19 mouse cellular contexts compared by ENCODE assay signal in the genomic region with DNA sequence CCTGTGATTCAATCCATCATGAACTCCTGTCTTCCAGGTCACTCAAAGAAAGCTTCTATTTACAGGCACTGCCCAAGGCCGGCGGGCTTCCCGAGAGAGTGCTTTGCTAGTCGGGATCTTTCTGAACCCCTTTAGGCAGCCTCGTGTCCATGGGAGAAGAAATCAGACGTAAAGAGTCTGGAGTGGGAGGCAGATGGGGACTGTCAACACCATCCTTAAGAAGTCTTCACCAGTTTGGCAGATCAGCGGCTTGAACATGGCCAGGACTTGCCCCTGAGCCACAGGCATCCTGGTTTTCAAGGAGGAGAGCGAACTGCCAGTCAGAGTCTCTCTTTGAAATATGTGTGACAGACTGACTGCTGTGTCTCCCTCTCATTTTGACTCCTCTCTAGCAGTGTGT.
A peak's percentile ranks its signal among the peaks of the same experiment; 100 is the strongest.
DNase-seq lines count a peak whose midpoint lies in the region; ATAC-seq lines count a peak whose summit lies in the region.
"Had no signal": no experiment of that assay in that cellular context is flagged by ENCODE, and none has a peak within 500 bp of the region (broad histone marks: within the 10 kb centered on the region; RNA-seq: fewer than 3 reads in every experiment).

No protein-coding gene starts in this region.

- peak; percentile 8 to 12 for DNase-seq in cerebellum, postnatal 10 days
- DNase-seq in cerebellum, adult 8-10 months = no peak
- no peak for DNase-seq in heart, adult 18-20 months
- peak; percentile 27 for DNase-seq in embryo, embryonic 9.5 days (ENCODE audit: extremely low spot score)
- DNase-seq in midbrain, embryonic 14.5 days = peak; percentile 26
- no peak for DNase-seq in cerebellum, postnatal 25 days
- no peak for DNase-seq in layer of hippocampus, adult 9-11 months
- DNase-seq: gastrocnemius, adult 2 months; heart, postnatal 36 days; left cerebral cortex, postnatal 4 days; lung, adult 2 months; lung, postnatal 36 days; right cerebral cortex, postnatal 14 days had no signal

- no peak overlapping the region for H3K27ac ChIP-seq in heart, embryonic 13.5 days (replicated peaks)
- H3K27ac ChIP-seq in midbrain, embryonic 14.5 days (replicated peaks; ENCODE audit: low read depth, low read length) = no peak overlapping the region
- H3K27ac ChIP-seq: embryonic facial prominence, embryonic 13.5 days; gastrocnemius, adult 2 months had no signal

- H3K9me3 ChIP-seq in heart, embryonic 13.5 days = no peaks in the 10 kb centered on the region
- H3K9me3 ChIP-seq in midbrain, embryonic 14.5 days (ENCODE audit: control insufficient read depth, low read length) = no peaks in the 10 kb centered on the region
- H3K9me3 ChIP-seq: embryonic facial prominence, embryonic 13.5 days; G1E had no signal

- WGBS in heart, embryonic 13.5 days = 24% methylated on average over 8 of the region's 8 CpGs
- 31% methylated on average over 8 of the region's 8 CpGs for WGBS in midbrain, embryonic 14.5 days

- H3K4me1 ChIP-seq in heart, embryonic 13.5 days = peaks cover 3% of the 10 kb centered on the region; the same call in 1 of the 2 replicates
- H3K4me1 ChIP-seq in midbrain, embryonic 14.5 days (ENCODE audit: control insufficient read depth, insufficient read depth, low read length) = no peaks in the 10 kb centered on the region
- H3K4me1 ChIP-seq: embryonic facial prominence, embryonic 13.5 days had no signal

- H3K4me2 ChIP-seq in heart, embryonic 13.5 days = peak overlapping the region; percentile 46
- peak overlapping the region; percentile 13; the same call in 1 of the 2 replicates for H3K4me2 ChIP-seq in midbrain, embryonic 14.5 days (ENCODE audit: low read length)
- H3K4me2 ChIP-seq: embryonic facial prominence, embryonic 13.5 days; liver, embryonic 11.5 days had no signal

- H3K9ac ChIP-seq in heart, embryonic 13.5 days = peak overlapping the region; percentile 44; the same call in 1 of the 2 replicates
- H3K9ac ChIP-seq in midbrain, embryonic 14.5 days (replicated peaks; ENCODE audit: low read length) = no peak overlapping the region
- H3K9ac ChIP-seq: embryonic facial prominence, embryonic 13.5 days had no signal

- H3K4me3 ChIP-seq in heart, embryonic 13.5 days = no peak overlapping the region
- no peak overlapping the region for H3K4me3 ChIP-seq in midbrain, embryonic 14.5 days (replicated peaks; ENCODE audit: low read depth, low read length)
- H3K4me3 ChIP-seq: embryonic facial prominence, embryonic 13.5 days; gastrocnemius, adult 2 months had no signal

- no peaks in the 10 kb centered on the region for H3K36me3 ChIP-seq in heart, embryonic 13.5 days
- no peaks in the 10 kb centered on the region for H3K36me3 ChIP-seq in midbrain, embryonic 14.5 days (ENCODE audit: control insufficient read depth, insufficient read depth, low read length)
- H3K36me3 ChIP-seq: embryonic facial prominence, embryonic 13.5 days; G1E had no signal

- no peaks in the 10 kb centered on the region; the same call in 1 of the 2 replicates for H3K27me3 ChIP-seq in heart, embryonic 13.5 days (replicated peaks)
- no peaks in the 10 kb centered on the region for H3K27me3 ChIP-seq in midbrain, embryonic 14.5 days (ENCODE audit: control insufficient read depth, insufficient read depth, low read length)
- H3K27me3 ChIP-seq: embryonic facial prominence, embryonic 13.5 days had no signal

- ATAC-seq in heart, embryonic 13.5 days (ENCODE audit: extremely low read depth, insufficient number of reproducible peaks, low FRiP score, low TSS enrichment) = no peak
- no peak for ATAC-seq in midbrain, embryonic 14.5 days (ENCODE audit: low FRiP score, low TSS enrichment)
- ATAC-seq: CD4-positive, CD25-positive, alpha-beta regulatory T cell, adult 4 months; intestine, postnatal 0 days had no signal

Comparison
In these comparisons a context has a peak if more than half of its experiments do, and no peak if none do; other contexts are left out.
1. DNase-seq: peak in cerebellum, postnatal 10 days (2 of 2), embryo, embryonic 9.5 days (single experiment) and midbrain, embryonic 14.5 days (single experiment); none in cerebellum, adult 8-10 months (single experiment), heart, adult 18-20 months (0 of 2), cerebellum, postnatal 25 days (0 of 2) and layer of hippocampus, adult 9-11 months (single experiment).